Mouse (Mus musculus) gastrocnemius, postnatal 25 days (tissue): ENCODE data around the gene Scarf1. TPM values are rescaled to one million over a fixed set of nuclear protein-coding genes. Genes with fewer than 3 reads are reported as not detected.

Experiments
- DNase-seq: peaks from one replicate; pipeline ENCODE4 v3.0.0; 2022
- microRNA-seq, 2 experiments: library from miRNA; unstranded; fragments of <30 nt; microRNA quantifications; one replicate each; pipeline ENCODE4 v1.2.0; 2021; ENCODE audit warnings: borderline replicate concordance in 2 of 2
- total RNA-seq, 2 experiments: library from RNA; stranded (reverse); gene quantifications; 1 replicate in 1 of 2; 2 replicates in 1 of 2; pipeline ENCODE4 v1.2.3; 2021

Gene Scarf1
- total RNA-seq, 2 experiments from 2014 or later, result 3.2 to 4.7 TPM

GRCm38 (mm10) chr11:75563851-75564548 lies 50.7 kb downstream of the Scarf1 start:
- DNase-seq, result peak; percentile 67

- DNase-seq, result peak; percentile 93
Measured at GRCm38 (mm10) chr11:75565849-75566248, 52.5 kb downstream of the Scarf1 start.

- DNase-seq, result no peak
Measured at GRCm38 (mm10) chr11:75566276-75567196, 53.2 kb downstream of the Scarf1 start.

DNA sequence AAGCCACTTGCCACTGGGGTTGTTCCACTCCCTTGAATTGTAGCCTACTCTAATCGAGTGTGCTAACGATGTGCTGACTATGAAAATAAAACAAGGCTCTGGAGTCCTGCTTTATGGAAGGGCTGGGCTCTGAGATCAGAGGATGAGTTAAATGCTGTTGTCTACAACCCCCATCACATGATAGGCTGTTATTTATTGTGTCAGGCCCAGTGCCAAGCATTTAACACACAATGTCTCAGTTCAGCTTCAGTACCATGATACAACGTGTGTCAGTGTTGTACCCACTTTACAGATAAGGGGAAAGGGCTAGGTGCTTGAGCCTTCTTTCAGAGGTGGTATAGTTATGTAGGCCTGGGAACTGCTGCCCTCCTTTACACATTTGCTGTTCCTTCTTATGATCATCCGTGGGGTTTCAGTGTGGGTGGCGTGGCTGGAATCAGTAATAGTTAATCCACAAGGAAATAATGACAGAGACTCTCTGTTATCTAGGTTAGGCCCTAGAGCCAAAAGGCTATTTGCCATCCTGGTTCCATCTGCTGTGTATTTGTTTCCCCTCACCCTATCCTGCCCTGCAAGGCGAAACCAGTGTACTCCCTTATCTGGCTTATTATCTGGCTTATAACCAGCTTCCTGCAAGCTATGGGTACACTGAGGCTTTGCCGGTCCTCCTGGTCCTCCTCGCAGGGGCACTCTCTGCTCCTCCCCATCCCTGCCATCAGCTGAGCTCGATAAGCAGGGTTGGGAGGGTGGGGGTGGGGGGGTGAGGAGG lies 54.2 kb downstream of the Scarf1 start:
- DNase-seq, result no peak

DNA sequence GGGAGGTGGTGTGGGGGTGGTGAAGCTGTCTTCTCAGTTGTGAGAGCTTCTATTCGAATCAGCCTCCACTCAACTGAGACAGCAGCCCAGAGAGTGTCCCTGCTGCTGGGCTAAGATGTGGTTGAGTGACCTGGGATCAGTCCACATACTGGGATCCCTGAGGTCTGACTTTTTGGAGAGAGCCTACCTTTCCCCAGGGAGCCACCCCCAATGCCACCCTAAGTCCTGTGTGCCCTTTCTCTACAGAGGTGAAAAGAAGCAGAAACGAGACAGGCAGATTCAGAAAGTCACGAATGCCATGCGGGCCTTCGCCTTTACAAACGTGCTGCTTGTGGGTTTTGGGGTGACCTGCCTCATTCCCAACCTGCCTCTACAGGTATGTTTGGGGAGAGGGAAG lies 54.8 kb downstream of the Scarf1 start:
- no peak for DNase-seq

- DNase-seq, result no peak
Measured at GRCm38 (mm10) chr11:75568962-75569361, 55.6 kb downstream of the Scarf1 start.

- no peak for DNase-seq
Measured at GRCm38 (mm10) chr11:75570375-75571125, 57.2 kb downstream of the Scarf1 start.

DNA sequence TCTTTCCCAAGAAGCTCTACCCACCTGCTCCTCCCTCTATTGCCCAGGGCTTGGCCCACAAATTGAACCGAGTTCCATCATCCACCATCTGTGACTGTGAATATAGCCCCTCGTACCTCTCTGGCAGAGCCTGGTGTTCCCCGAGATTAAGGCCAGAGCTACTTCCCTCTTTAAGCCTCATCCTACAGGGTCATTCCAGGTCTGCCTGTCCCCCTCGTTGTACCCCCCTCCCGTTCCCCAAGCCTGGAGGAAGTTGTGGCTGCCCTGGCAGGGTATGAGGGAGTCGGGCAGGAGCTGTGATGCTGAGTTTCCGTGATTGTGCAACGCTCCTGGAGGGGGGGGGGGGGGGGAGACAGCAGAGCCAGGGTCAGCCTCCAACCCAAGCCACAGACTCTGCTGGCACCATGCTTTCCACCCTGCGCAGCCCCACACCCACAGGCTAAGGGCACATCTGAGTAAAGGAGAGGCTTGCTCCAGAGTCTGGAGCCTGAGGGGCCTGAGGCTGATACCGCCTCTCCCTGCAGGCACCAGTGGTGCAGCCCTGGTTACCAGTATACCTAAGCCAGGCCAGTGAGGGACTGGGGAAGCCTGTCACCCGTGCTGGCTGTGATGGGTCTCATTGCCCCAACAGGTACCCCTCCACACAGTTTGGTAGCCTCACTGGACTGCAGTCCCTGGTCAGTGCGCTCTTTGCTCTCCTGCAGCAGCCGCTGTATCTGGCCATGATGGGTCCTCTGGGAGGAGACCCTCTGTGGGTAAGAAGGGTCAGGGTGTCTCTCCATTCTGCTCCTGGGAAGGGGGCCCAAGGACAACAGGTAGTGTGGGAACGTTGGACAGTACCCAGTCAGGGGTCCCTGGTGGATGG lies 58.0 kb downstream of the Scarf1 start:
- DNase-seq, result peak; percentile 79

GRCm38 (mm10) chr11:75572301-75572791 lies 59.0 kb downstream of the Scarf1 start:
- DNase-seq, result no peak

GRCm38 (mm10) chr11:75572854-75573650 lies 59.7 kb downstream of the Scarf1 start:
- peak; percentile 83 for DNase-seq

GRCm38 (mm10) chr11:75574378-75575123 lies 61.2 kb downstream of the Scarf1 start:
- no peak for DNase-seq

DNA sequence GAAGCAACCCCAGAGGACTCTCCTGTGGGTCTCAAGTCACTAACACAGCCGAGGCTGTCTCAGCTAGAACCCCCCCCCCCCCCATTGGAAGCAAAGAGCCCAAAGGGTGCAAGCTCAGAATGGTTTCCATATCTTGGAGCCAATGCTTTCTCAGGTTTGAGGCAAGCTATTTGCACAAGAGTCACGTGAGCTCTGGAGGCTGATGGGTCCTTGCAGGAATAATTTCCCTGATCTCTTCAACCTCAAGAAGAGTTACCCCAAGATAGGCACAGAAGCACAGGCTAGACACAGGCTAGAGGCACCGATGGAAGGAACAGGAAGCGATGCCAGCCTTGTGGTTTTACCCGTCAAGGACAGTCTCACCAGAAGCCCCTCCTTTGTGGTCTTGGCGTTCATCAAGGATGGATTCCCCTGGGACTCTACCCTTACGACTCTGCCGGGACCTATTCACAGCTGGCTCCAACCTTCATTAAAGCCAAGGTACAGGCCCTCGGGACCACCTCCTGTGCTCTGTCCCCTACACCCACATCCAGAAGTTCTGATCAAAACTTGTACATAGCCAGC lies 62.3 kb downstream of the Scarf1 start:
- no peak for DNase-seq

Small RNA genes within 50 kb of the gene (microRNA-seq; reads per million reads assigned to microRNA genes)
- 23,972 to 82,874 reads per million in 2 experiments for gene Mir22
- 0 reads per million in 2 experiments for gene Mir3971

Other genes with a start within 250 kb of the Scarf1 start
- 10 to 100 TPM; 54.8 to 57.9 TPM for gene Rpa1, start 165.2 kb upstream of the Scarf1 start, total RNA-seq
- 1 to 10 TPM; 2.5 to 4.4 TPM for gene Smyd4, start 165.1 kb upstream of the Scarf1 start, total RNA-seq
- 10 to 100 TPM; 98.5 to 98.7 TPM for gene Serpinf1, start 90.8 kb upstream of the Scarf1 start, total RNA-seq
- gene Serpinf2, start 73.9 kb upstream of the Scarf1 start, total RNA-seq, result not detected
- 1 to 10 TPM; 4.7 to 5.7 TPM for gene Wdr81, start 58.8 kb upstream of the Scarf1 start, total RNA-seq
- 1 to 10 TPM; 3.9 to 6.9 TPM for gene Tlcd2, start 51.8 kb upstream of the Scarf1 start, total RNA-seq
- gene Prpf8, start 26.7 kb upstream of the Scarf1 start, total RNA-seq, result 10 to 100 TPM; 56.9 to 59.4 TPM
- gene Rilp, start 3.4 kb upstream of the Scarf1 start, total RNA-seq, result 10 to 100 TPM; 39.2 to 42.8 TPM
- gene Slc43a2, start 18.2 kb downstream of the Scarf1 start, total RNA-seq, result 10 to 100 TPM; 23.5 to 26.8 TPM
- gene Pitpna, start 74.6 kb downstream of the Scarf1 start, total RNA-seq, result 100 to 1,000 TPM; 123 to 168 TPM
- gene Inpp5k, start 117.4 kb downstream of the Scarf1 start, total RNA-seq, result 10 to 100 TPM; 19.0 to 19.8 TPM
- 10 to 100 TPM; 43.0 to 44.3 TPM for gene Myo1c, start 137.0 kb downstream of the Scarf1 start, total RNA-seq
- 10 to 100 TPM; 39.7 to 44.7 TPM for gene Crk, start 165.7 kb downstream of the Scarf1 start, total RNA-seq
- gene Ywhae, start 219.3 kb downstream of the Scarf1 start, total RNA-seq, result 100 to 1,000 TPM; 482 to 493 TPM